Mouse (Mus musculus): Measurements from ENCODE around the gene S100a10.

- TF ChIP-seq EP300 (IDR thresholded peaks at IDR 0.05; ENCODE audit: low read depth) (no peak), CTCF (IDR thresholded peaks at IDR 0.05; ENCODE audit: low read depth) (no peak)
These were observed 986 bp downstream of the S100a10 start for GRCm38 (mm10) chr3:93555878-93556254.

All from heart, postnatal 0 days (tissue).